Mouse (Mus musculus): ENCODE measurements around the gene Piezo1. TPM values are rescaled to one million over a fixed set of nuclear protein-coding genes. Genes with fewer than 3 reads are reported as not detected.

The Piezo1 gene
- total RNA-seq, 2 experiments from 2014 or later, result 12.3 to 14.0 TPM

GRCm38 (mm10) chr8:122544138-122544537, 7.0 kb downstream of the Piezo1 start:
- DNase-seq, result no peak

- no peak for DNase-seq
Observed at GRCm38 (mm10) chr8:122538310-122539076, 12.6 kb downstream of the Piezo1 start.

- no peak for DNase-seq
Observed at GRCm38 (mm10) chr8:122537812-122538211, 13.3 kb downstream of the Piezo1 start.

- no peak for DNase-seq
Observed at GRCm38 (mm10) chr8:122537033-122537432, 14.1 kb downstream of the Piezo1 start.

GRCm38 (mm10) chr8:122531312-122531711, 19.8 kb downstream of the Piezo1 start:
- DNase-seq, result no peak

GRCm38 (mm10) chr8:122529159-122529558, 22.0 kb downstream of the Piezo1 start:
- DNase-seq, result no peak

- DNase-seq, result no peak
Observed at GRCm38 (mm10) chr8:122527937-122528336, 23.2 kb downstream of the Piezo1 start.

GRCm38 (mm10) chr8:122526526-122527170, 24.5 kb downstream of the Piezo1 start:
- no peak for DNase-seq

GRCm38 (mm10) chr8:122526084-122526483, 25.0 kb downstream of the Piezo1 start:
- DNase-seq, result no peak

- no peak for DNase-seq
Observed at GRCm38 (mm10) chr8:122525004-122525403, 26.1 kb downstream of the Piezo1 start.

- peak; percentile 46 for DNase-seq
Observed at GRCm38 (mm10) chr8:122524506-122524905, 26.6 kb downstream of the Piezo1 start.

GRCm38 (mm10) chr8:122523652-122524360, 27.3 kb downstream of the Piezo1 start:
- no peak for DNase-seq

- DNase-seq, result peak; percentile 66
Observed at GRCm38 (mm10) chr8:122522796-122523651, 28.1 kb downstream of the Piezo1 start.

GRCm38 (mm10) chr8:122520611-122521010, 30.5 kb downstream of the Piezo1 start:
- no peak for DNase-seq

- no peak for DNase-seq
Observed at GRCm38 (mm10) chr8:122517541-122518190, 33.5 kb downstream of the Piezo1 start.

- DNase-seq, result no peak
Observed at GRCm38 (mm10) chr8:122515699-122516098, 35.4 kb downstream of the Piezo1 start.

GRCm38 (mm10) chr8:122512392-122512791, 38.7 kb downstream of the Piezo1 start:
- DNase-seq, result no peak

- DNase-seq, result peak; percentile 83
Observed at GRCm38 (mm10) chr8:122511552-122511951, 39.6 kb downstream of the Piezo1 start.

GRCm38 (mm10) chr8:122500856-122501255, 50.3 kb downstream of the Piezo1 start:
- peak; percentile 68 for DNase-seq

GRCm38 (mm10) chr8:122497912-122498311, 53.2 kb downstream of the Piezo1 start:
- no peak for DNase-seq

- no peak for DNase-seq
Observed at GRCm38 (mm10) chr8:122497016-122497734, 54.0 kb downstream of the Piezo1 start.

All from gastrocnemius, postnatal 25 days (tissue).